32 mouse cellular contexts compared by ENCODE assay signal in genomic region chr9:37675287-37675686, GRCm38 (mm10). TPM values are rescaled to one million over a fixed set of nuclear protein-coding genes. Genes with fewer than 3 reads are reported as not detected.
DNase-seq lines count a peak whose midpoint lies in the region; ATAC-seq and TF ChIP-seq lines count a peak whose summit lies in the region.
"Had no signal": no experiment of that assay in that cellular context is flagged by ENCODE, and none has a peak within 500 bp of the region (broad histone marks: within the 10 kb centered on the region; RNA-seq: fewer than 3 reads in every experiment).

No protein-coding gene starts in this region.

- H3K4me2 ChIP-seq in hindbrain, postnatal 0 days (ENCODE audit: low read depth, low read length): no peak overlapping the region
- H3K4me2 ChIP-seq in hindbrain, embryonic 13.5 days: no peak overlapping the region
- H3K4me2 ChIP-seq: hindbrain, embryonic 15.5 days; intestine, embryonic 15.5 days; liver, embryonic 15.5 days; midbrain, embryonic 15.5 days; neural tube, embryonic 13.5 days had no signal

- no peak for TF ChIP-seq POLR2A in kidney, adult 2 months (IDR thresholded peaks at IDR 0.05; ENCODE audit: low read depth, low read length)

- 47% methylated on average over 4 of the region's 4 CpGs for WGBS in hindbrain, postnatal 0 days
- 83% methylated on average over 4 of the region's 4 CpGs for WGBS in hindbrain, embryonic 13.5 days
- WGBS in kidney, adult 2 months: 73% methylated on average over 4 of the region's 4 CpGs

- no peaks in the 10 kb centered on the region for H3K27me3 ChIP-seq in hindbrain, postnatal 0 days (ENCODE audit: insufficient read depth, low read length)
- H3K27me3 ChIP-seq in hindbrain, embryonic 13.5 days: no peaks in the 10 kb centered on the region
- H3K27me3 ChIP-seq in kidney, adult 2 months (replicated peaks; ENCODE audit: control insufficient read depth, insufficient read depth, low read length): no peaks in the 10 kb centered on the region
- H3K27me3 ChIP-seq: hindbrain, embryonic 15.5 days; intestine, embryonic 15.5 days; liver, embryonic 15.5 days; midbrain, embryonic 15.5 days; neural tube, embryonic 13.5 days had no signal

- no peaks in the 10 kb centered on the region for H3K36me3 ChIP-seq in hindbrain, postnatal 0 days (ENCODE audit: insufficient read depth, low read length)
- H3K36me3 ChIP-seq in hindbrain, embryonic 13.5 days: no peaks in the 10 kb centered on the region
- H3K36me3 ChIP-seq in kidney, adult 2 months (ENCODE audit: control insufficient read depth, insufficient read depth, low read length): no peaks in the 10 kb centered on the region
- H3K36me3 ChIP-seq: forebrain, embryonic 10.5 days; hindbrain, embryonic 15.5 days; intestine, embryonic 15.5 days; limb, embryonic 10.5 days; liver, embryonic 15.5 days; midbrain, embryonic 15.5 days; neural tube, embryonic 13.5 days had no signal

- TF ChIP-seq CTCF in hindbrain, postnatal 0 days (IDR thresholded peaks at IDR 0.05; ENCODE audit: low read depth): no peak
- TF ChIP-seq CTCF in kidney, adult 2 months (conservative IDR thresholded peaks at IDR 0.05; ENCODE audit: insufficient read depth, insufficient read length, low read depth, low read length): no peak

- intact Hi-C loops in left cerebral cortex, postnatal 25 days (cut with DNase I): loop anchor here (1.0 to 5.0 kb wide), 6 partner anchors 108 to 257 kb away; partner anchors contain the start of genes Nrgn and Olfr878

- no peaks in the 10 kb centered on the region for H3K9me3 ChIP-seq in hindbrain, postnatal 0 days (ENCODE audit: low read length)
- no peaks in the 10 kb centered on the region for H3K9me3 ChIP-seq in hindbrain, embryonic 13.5 days
- H3K9me3 ChIP-seq: hindbrain, embryonic 15.5 days; intestine, embryonic 15.5 days; limb, embryonic 10.5 days; liver, embryonic 15.5 days; midbrain, embryonic 15.5 days; neural tube, embryonic 13.5 days had no signal

- no peak overlapping the region for H3K4me3 ChIP-seq in hindbrain, postnatal 0 days (ENCODE audit: low read length)
- no peak overlapping the region for H3K4me3 ChIP-seq in hindbrain, embryonic 13.5 days
- H3K4me3 ChIP-seq in kidney, adult 2 months (ENCODE audit: insufficient read depth, low read depth, low read length): no peak overlapping the region
- H3K4me3 ChIP-seq: forebrain, embryonic 10.5 days; gastrocnemius, adult 2 months; hindbrain, embryonic 15.5 days; intestine, embryonic 15.5 days; limb, embryonic 10.5 days; liver, embryonic 15.5 days; midbrain, embryonic 15.5 days; myocyte; neural tube, embryonic 13.5 days had no signal

- ATAC-seq in hindbrain, postnatal 0 days: no peak
- no peak for ATAC-seq in hindbrain, embryonic 13.5 days (ENCODE audit: low FRiP score)
- ATAC-seq: forebrain, embryonic 16.5 days; intestine, embryonic 15.5 days; lung, postnatal 0 days; midbrain, embryonic 15.5 days had no signal

- DNase-seq in hindbrain, postnatal 0 days (ENCODE audit: low spot score): peak; percentile 3
- DNase-seq in left cerebral cortex, adult 18-20 months (ENCODE audit: low spot score in 2 of 2): peak; percentile 56 to 64
- DNase-seq in left cerebral cortex, adult 11 months (ENCODE audit: low spot score): no peak
- DNase-seq in adipocyte (ENCODE audit: low spot score): peak; percentile 26
- DNase-seq in left cerebral cortex, postnatal 25 days (ENCODE audit: low spot score in 2 of 2): peak; percentile 41 to 93
- no peak for DNase-seq in kidney, adult 2 months
- DNase-seq in urinary bladder, postnatal 10 days (ENCODE audit: low spot score): no peak
- DNase-seq: adrenal gland, postnatal 14 days; cerebellum, adult 11-12 months; gastrocnemius, adult 2 months; heart, postnatal 4 days; kidney, adult 9 months; kidney, postnatal 14 days; liver; thymus, postnatal 25 days had no signal

- no peak overlapping the region for H3K9ac ChIP-seq in hindbrain, postnatal 0 days (replicated peaks; ENCODE audit: low read length)
- H3K9ac ChIP-seq in hindbrain, embryonic 13.5 days: no peak overlapping the region
- H3K9ac ChIP-seq: hindbrain, embryonic 15.5 days; intestine, embryonic 15.5 days; liver, embryonic 15.5 days; midbrain, embryonic 15.5 days; neural tube, embryonic 13.5 days had no signal

- no peaks in the 10 kb centered on the region for H3K4me1 ChIP-seq in hindbrain, postnatal 0 days (ENCODE audit: insufficient read depth, low read length)
- no peaks in the 10 kb centered on the region for H3K4me1 ChIP-seq in hindbrain, embryonic 13.5 days (replicated peaks)
- H3K4me1 ChIP-seq in kidney, adult 2 months (ENCODE audit: control insufficient read depth, insufficient read depth, low read length): no peaks in the 10 kb centered on the region
- H3K4me1 ChIP-seq: forebrain, embryonic 10.5 days; hindbrain, embryonic 15.5 days; intestine, embryonic 15.5 days; limb, embryonic 10.5 days; liver, embryonic 15.5 days; midbrain, embryonic 15.5 days; neural tube, embryonic 13.5 days had no signal

- no peak overlapping the region for H3K27ac ChIP-seq in hindbrain, postnatal 0 days
- H3K27ac ChIP-seq in hindbrain, embryonic 13.5 days: no peak overlapping the region
- H3K27ac ChIP-seq in kidney, adult 2 months (ENCODE audit: insufficient read depth, low read depth, low read length): no peak overlapping the region
- H3K27ac ChIP-seq: forebrain, embryonic 10.5 days; gastrocnemius, adult 2 months; hindbrain, embryonic 15.5 days; intestine, embryonic 15.5 days; limb, embryonic 10.5 days; liver, embryonic 15.5 days; macrophage; midbrain, embryonic 15.5 days; neural tube, embryonic 13.5 days had no signal

RNA-seq across cellular contexts. Expression of gene Panx3, which starts 6.3 kb away (rescaled TPM):
- total RNA-seq in hindbrain, postnatal 0 days (2014; rRNA removed): not detected in 2 replicates
- polyA plus RNA-seq in hindbrain, postnatal 0 days (2015; fragmentation: Nextera tagmentation; extraction: Ambion mirVana): 0.10 TPM in 1 of 2 replicates, not detected in the other
- polyA plus RNA-seq in hindbrain, embryonic 13.5 days (2015; fragmentation: Nextera tagmentation; extraction: Ambion mirVana): 0.08 and 0.47 TPM in 2 replicates
- not detected for total RNA-seq in left cerebral cortex, adult 18-20 months (2021)
- total RNA-seq in left cerebral cortex, postnatal 25 days (2021): not detected
- not detected in 2 replicates for polyA plus RNA-seq in kidney, adult 2 months (2012; rRNA removed)
- total RNA-seq: gastrocnemius, adult 2 months; heart, postnatal 4 days had no signal
- polyA plus RNA-seq: cortical plate, adult 2 months; forebrain, embryonic 10.5 days; forebrain, embryonic 16.5 days; gonadal fat pad, adult 2 months; hindbrain, embryonic 15.5 days; intestine, embryonic 15.5 days; limb, embryonic 10.5 days; liver, embryonic 15.5 days; macrophage; midbrain, embryonic 15.5 days; neural tube, embryonic 13.5 days; stomach, embryonic 14.5 days had no signal

RNA-seq across cellular contexts. Expression of gene Tbrg1, which starts 18.2 kb away (rescaled TPM):
- total RNA-seq in hindbrain, postnatal 0 days (2014; rRNA removed): 44.5 and 45.6 TPM in 2 replicates
- polyA plus RNA-seq in hindbrain, postnatal 0 days (2015; fragmentation: Nextera tagmentation; extraction: Ambion mirVana): 82.9 and 87.7 TPM in 2 replicates
- polyA plus RNA-seq in hindbrain, embryonic 13.5 days (2015; fragmentation: Nextera tagmentation; extraction: Ambion mirVana): 89.2 and 95.8 TPM in 2 replicates
- total RNA-seq in left cerebral cortex, adult 18-20 months (2021): 10 to 100 TPM; 47.5 to 58.0 TPM
- 10 to 100 TPM; 53.0 to 54.5 TPM for total RNA-seq in left cerebral cortex, postnatal 25 days (2021)
- polyA plus RNA-seq in kidney, adult 2 months (2012; rRNA removed): 34.6 and 34.8 TPM in 2 replicates

RNA-seq across cellular contexts. Expression of gene Olfr160, which starts 40.8 kb away (rescaled TPM):
- total RNA-seq in hindbrain, postnatal 0 days (2014; rRNA removed): not detected in 2 replicates
- polyA plus RNA-seq in hindbrain, postnatal 0 days (2015; fragmentation: Nextera tagmentation; extraction: Ambion mirVana): not detected in 2 replicates
- polyA plus RNA-seq in hindbrain, embryonic 13.5 days (2015; fragmentation: Nextera tagmentation; extraction: Ambion mirVana): not detected in 2 replicates
- total RNA-seq in left cerebral cortex, adult 18-20 months (2021): not detected
- total RNA-seq in left cerebral cortex, postnatal 25 days (2021): not detected
- not detected in 2 replicates for polyA plus RNA-seq in kidney, adult 2 months (2012; rRNA removed)
- total RNA-seq: adrenal gland, postnatal 14 days; gastrocnemius, adult 2 months; heart, postnatal 4 days had no signal
- polyA plus RNA-seq: cortical plate, adult 2 months; embryonic facial prominence, embryonic 11.5 days; forebrain, embryonic 10.5 days; forebrain, embryonic 16.5 days; gonadal fat pad, adult 2 months; heart, embryonic 16.5 days; hindbrain, embryonic 15.5 days; intestine, embryonic 15.5 days; limb, embryonic 10.5 days; liver, embryonic 15.5 days; lung, postnatal 0 days; macrophage; midbrain, embryonic 15.5 days; myocyte; neural tube, embryonic 13.5 days; stomach, embryonic 14.5 days had no signal

Comparison
In these comparisons a context has a peak if more than half of its experiments do, and no peak if none do; other contexts are left out.
1. DNase-seq: peak in hindbrain, postnatal 0 days (single experiment), left cerebral cortex, adult 18-20 months (2 of 2), adipocyte (single experiment) and left cerebral cortex, postnatal 25 days (2 of 2); none in left cerebral cortex, adult 11 months (single experiment), kidney, adult 2 months (single experiment) and urinary bladder, postnatal 10 days (single experiment).